Mouse (Mus musculus) MEL (cell line): ENCODE measurements around the gene Dzip1. TPM values are rescaled to one million over a fixed set of nuclear protein-coding genes. Genes with fewer than 3 reads are reported as not detected.

Experiments used
- DNase-seq: peaks from one replicate; pipeline ENCODE4 v3.0.0; 2011; ENCODE audit warnings: low read depth, low spot score
- H3K27ac ChIP-seq: 2 replicates; pipeline ENCODE4 v1.5.1; 2012; ENCODE audit warnings: low read depth, mild to moderate bottlenecking, control low read depth, low read length, moderate library complexity; ENCODE audit not compliant: control insufficient read depth
- H3K27me3 ChIP-seq, 2 experiments: fragments of 150-350 bp in 1 of 2; sonication (generic) in 1 of 2; 2 replicates each; pipeline ENCODE4 v1.6.1; 2012; ENCODE audit warnings: low read length in 2 of 2, mild to moderate bottlenecking in 2 of 2, improper control_type of control experiment in 1 of 2, moderate library complexity in 1 of 2; ENCODE audit not compliant: insufficient read depth in 2 of 2, control insufficient read depth in 1 of 2
- H3K36me3 ChIP-seq, 2 experiments: 2 replicates each; pipeline ENCODE4 v1.6.1; 2012 to 2014; ENCODE audit warnings: low read length in 2 of 2, improper control_type of control experiment in 1 of 2, inconsistent platforms in 1 of 2, mild to moderate bottlenecking in 1 of 2; ENCODE audit not compliant: insufficient read depth in 2 of 2, control insufficient read depth in 1 of 2
- H3K4me1 ChIP-seq, 2 experiments: fragments of 150-350 bp in 1 of 2; sonication (generic) in 1 of 2; 2 replicates each; pipeline ENCODE4 v1.6.1; 2012; ENCODE audit warnings: low read length in 2 of 2, improper control_type of control experiment in 1 of 2, mild to moderate bottlenecking in 1 of 2; ENCODE audit not compliant: insufficient read depth in 2 of 2, control insufficient read depth in 1 of 2
- H3K4me3 ChIP-seq, 2 experiments: fragments of 150-350 bp in 1 of 2; sonication (generic) in 1 of 2; 2 replicates each; pipeline ENCODE4 v1.5.1; 2012; ENCODE audit warnings: low read depth in 2 of 2, low read length in 2 of 2, mild to moderate bottlenecking in 2 of 2, moderate library complexity in 2 of 2, control low read depth in 1 of 2, improper control_type of control experiment in 1 of 2; ENCODE audit not compliant: control insufficient read depth in 1 of 2, insufficient read depth in 1 of 2
- H3K79me2 ChIP-seq: 2 replicates; pipeline ENCODE4 v1.6.1; 2012; ENCODE audit warnings: mild to moderate bottlenecking, low read length, moderate library complexity; ENCODE audit not compliant: control insufficient read depth, poor library complexity, insufficient read depth
- H3K9ac ChIP-seq: 2 replicates; pipeline ENCODE4 v1.6.1; 2012; ENCODE audit warnings: low read depth, mild to moderate bottlenecking, control low read depth, low read length, moderate library complexity; ENCODE audit not compliant: control insufficient read depth, poor library complexity, severe bottlenecking
- H3K9me3 ChIP-seq: fragments of 150-350 bp; sonication (generic); replicated peaks from 2 replicates; pipeline ENCODE4 v1.6.1; 2012; ENCODE audit warnings: mild to moderate bottlenecking, low read length, improper control_type of control experiment, moderate library complexity; ENCODE audit not compliant: insufficient read depth
- BHLHE40 ChIP-seq: IDR thresholded peaks from 2 replicates; pipeline ENCODE4 v1.6.1; 2012; ENCODE audit warnings: low read depth, mild to moderate bottlenecking, inconsistent platforms, low read length, improper control_type of control experiment, borderline replicate concordance
- CHD1 ChIP-seq: IDR thresholded peaks from 2 replicates; pipeline ENCODE4 v1.6.1; 2012; ENCODE audit warnings: low read depth, mild to moderate bottlenecking, inconsistent platforms, low read length, improper control_type of control experiment
- CTCF ChIP-seq, 3 experiments: IDR thresholded peaks in 2 of 3; conservative IDR thresholded peaks in 1 of 3; 2 replicates each; pipeline ENCODE4 v1.5.1; 2011 to 2012; ENCODE audit warnings: low read length in 3 of 3, low read depth in 2 of 3, mild to moderate bottlenecking in 2 of 3, improper control_type of control experiment in 1 of 3, inconsistent platforms in 1 of 3, mixed read lengths in 1 of 3, moderate library complexity in 1 of 3; ENCODE audit not compliant: control insufficient read depth in 1 of 3, insufficient read depth in 1 of 3, poor library complexity in 1 of 3, severe bottlenecking in 1 of 3
- ELF1 ChIP-seq: IDR thresholded peaks from 2 replicates; pipeline ENCODE4 v1.6.1; 2014; ENCODE audit warnings: low read depth, mild to moderate bottlenecking, inconsistent platforms, low read length, improper control_type of control experiment, moderate library complexity
- EP300 ChIP-seq, 2 experiments: IDR thresholded peaks; 2 replicates each; pipeline ENCODE4 v1.6.1; 2011; ENCODE audit warnings: improper control_type of control experiment in 2 of 2, low read length in 2 of 2, low read depth in 1 of 2, mild to moderate bottlenecking in 1 of 2
- KAT2A ChIP-seq: conservative IDR thresholded peaks from 2 replicates; pipeline ENCODE4 v1.6.1; 2012; ENCODE audit warnings: low read depth, low read length, improper control_type of control experiment, inconsistent platforms
- MAFK ChIP-seq: IDR thresholded peaks from 2 replicates; pipeline ENCODE4 v1.6.1; 2011; ENCODE audit warnings: low read depth, mild to moderate bottlenecking, low read length, improper control_type of control experiment, borderline replicate concordance
- MAZ ChIP-seq: IDR thresholded peaks from 2 replicates; pipeline ENCODE4 v1.6.1; 2012; ENCODE audit warnings: low read depth, mild to moderate bottlenecking, inconsistent platforms, low read length, improper control_type of control experiment
- MYC ChIP-seq: IDR thresholded peaks from 2 replicates; pipeline ENCODE4 v1.6.1; 2011; ENCODE audit warnings: low read depth, mild to moderate bottlenecking, low read length, improper control_type of control experiment, moderate library complexity
- POLR2AphosphoS2 ChIP-seq: IDR thresholded peaks from 2 replicates; pipeline ENCODE4 v1.6.1; 2011; ENCODE audit warnings: low read length, improper control_type of control experiment
- SIN3A ChIP-seq: IDR thresholded peaks from 2 replicates; pipeline ENCODE4 v1.6.1; 2012; ENCODE audit warnings: low read length, improper control_type of control experiment, inconsistent platforms
- SMC3 ChIP-seq: IDR thresholded peaks from 2 replicates; pipeline ENCODE4 v1.6.1; 2011; ENCODE audit warnings: low read depth, low read length, improper control_type of control experiment
- USF1 ChIP-seq: IDR thresholded peaks from 2 replicates; pipeline ENCODE4 v1.6.1; 2014; ENCODE audit warnings: low read depth, mild to moderate bottlenecking, inconsistent platforms, low read length, improper control_type of control experiment, moderate library complexity
- USF2 ChIP-seq, 2 experiments: IDR thresholded peaks; 2 replicates each; pipeline ENCODE4 v1.6.1; 2011 to 2012; ENCODE audit warnings: improper control_type of control experiment in 2 of 2, low read length in 2 of 2, borderline replicate concordance in 1 of 2, inconsistent platforms in 1 of 2, low read depth in 1 of 2, mild to moderate bottlenecking in 1 of 2; ENCODE audit not compliant: insufficient read depth in 1 of 2
- ZC3H11A ChIP-seq: IDR thresholded peaks from 2 replicates; pipeline ENCODE4 v1.6.1; 2012; ENCODE audit warnings: low read depth, mild to moderate bottlenecking, inconsistent platforms, low read length, improper control_type of control experiment
- ZMIZ1 ChIP-seq: IDR thresholded peaks from 2 replicates; pipeline ENCODE4 v1.6.1; 2012; ENCODE audit warnings: low read depth, mild to moderate bottlenecking, inconsistent platforms, low read length, improper control_type of control experiment, moderate library complexity
- polyA plus RNA-seq, 2 experiments: library from polyadenylated mRNA; stranded (reverse) in 1 of 2; unstranded in 1 of 2; fragments of >175 nt in 1 of 2; fragments of >200 nt in 1 of 2; gene quantifications; 2 replicates each; pipeline versions ENCODE4 v1.2.1 to v1.2.4; 2012; ENCODE audit warnings: low replicate concordance in 2 of 2, low read depth in 1 of 2; ENCODE audit not compliant: insufficient read length in 2 of 2, insufficient read depth in 1 of 2, missing spikeins in 1 of 2
- total RNA-seq: library from RNA; depleted of rRNA; stranded (reverse); fragments of 300-350 nt; gene quantifications from 2 replicates; pipeline ENCODE4 v1.2.3, GENCODE M21; 2012

Gene Dzip1
- total and polyA plus RNA-seq, 3 experiments, result 0.35 to 1.8 TPM; not detected in 1

DNA sequence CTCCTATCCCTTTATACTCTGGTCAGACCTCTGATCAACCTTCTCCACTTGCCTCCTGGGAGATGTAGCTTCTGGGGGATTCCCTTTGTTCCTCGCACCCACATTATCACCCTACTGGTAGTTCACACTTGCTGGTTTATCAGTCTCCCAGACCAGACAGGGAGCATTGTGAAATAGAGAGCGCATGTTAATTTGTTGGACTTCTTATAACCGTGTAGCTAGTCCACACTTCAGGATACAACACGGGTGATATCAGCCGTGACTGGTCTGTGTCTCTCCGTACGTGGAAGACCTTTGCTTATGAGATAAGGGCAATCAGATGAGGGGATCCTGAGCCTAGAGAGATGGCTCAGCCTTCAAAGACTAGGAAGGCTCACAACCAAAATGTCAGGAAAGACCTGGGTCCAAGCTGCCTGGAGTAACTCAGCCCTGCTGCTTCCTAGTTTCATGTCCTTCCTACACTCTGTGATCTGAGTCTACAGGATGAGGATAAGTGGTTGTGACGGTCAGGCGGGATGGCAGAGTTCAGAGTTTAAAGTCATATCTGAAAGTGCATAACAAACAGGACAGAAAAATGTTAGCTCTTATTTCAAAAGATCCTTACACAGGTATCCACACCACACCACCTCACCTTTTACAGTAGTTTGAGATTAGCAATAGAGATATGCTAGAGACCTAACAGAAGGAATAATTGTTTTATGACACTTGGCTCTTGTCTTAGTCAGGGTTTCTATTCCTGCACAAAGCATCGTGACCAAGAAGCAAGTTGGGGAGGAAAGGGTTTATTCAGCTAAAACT is 59.0 kb downstream of the Dzip1 start:
- Histone ChIP-seq H3K9ac (no peak overlapping the region), H3K9me3 (no peaks in the 10 kb centered on the region), H3K36me3 (peaks cover 0 to 8% of the 10 kb centered on the region in 2 experiments; a peak in 2 of 4 replicates), H3K4me1 (peaks cover 2 to 14% of the 10 kb centered on the region in 2 experiments; a peak in 3 of 4 replicates), H3K27me3 (no peaks in the 10 kb centered on the region), H3K27ac (no peak overlapping the region), H3K4me3 (no peak overlapping the region), H3K79me2 (no peaks in the 10 kb centered on the region)
- no peak for TF ChIP-seq USF2 (IDR thresholded peaks at IDR 0.05; ENCODE audit: borderline replicate concordance in 1 of 2, insufficient read depth in 1 of 2, low read depth in 1 of 2, low read length in 2 of 2)
- TF ChIP-seq MAZ, result no peak
- no peak for TF ChIP-seq SIN3A
- no peak for TF ChIP-seq CTCF (IDR thresholded peaks at IDR 0.05 in 2 of 3, conservative IDR thresholded peaks at IDR 0.05 in 1 of 3; ENCODE audit: control insufficient read depth in 1 of 3, insufficient read depth in 1 of 3, low read depth in 2 of 3, low read length in 3 of 3, poor library complexity in 1 of 3, severe bottlenecking in 1 of 3)
- TF ChIP-seq USF1, result no peak
- TF ChIP-seq ELF1, result no peak
- no peak for TF ChIP-seq ZC3H11A
- DNase-seq, result no peak

DNA sequence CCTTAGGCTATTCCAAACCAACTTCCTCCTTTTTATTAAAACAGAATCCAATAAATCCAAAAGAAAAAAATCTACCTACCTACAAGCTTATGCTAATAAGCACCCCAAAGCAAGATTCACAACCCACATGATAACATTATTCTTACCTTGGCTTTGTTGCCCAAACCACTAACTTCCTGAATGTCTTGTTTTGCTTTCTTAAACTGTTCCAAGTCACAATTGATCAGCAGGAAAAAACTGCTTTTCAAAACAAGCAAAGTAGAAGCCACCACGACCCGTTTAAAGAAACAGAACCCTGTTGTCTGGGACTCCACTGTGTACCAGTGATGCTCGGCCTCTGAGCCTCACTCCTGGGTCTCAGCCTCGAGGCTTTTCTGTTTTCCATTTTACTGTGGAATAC is 60.4 kb downstream of the Dzip1 start:
- no peak for TF ChIP-seq MYC
- no peak for TF ChIP-seq EP300 (IDR thresholded peaks at IDR 0.05; ENCODE audit: low read depth in 1 of 2, low read length in 2 of 2)
- no peak for TF ChIP-seq MAFK
- no peak for TF ChIP-seq BHLHE40
- no peak for TF ChIP-seq SIN3A
- TF ChIP-seq USF2 (IDR thresholded peaks at IDR 0.05; ENCODE audit: borderline replicate concordance in 1 of 2, insufficient read depth in 1 of 2, low read depth in 1 of 2, low read length in 2 of 2), result no peak
- no peak for TF ChIP-seq KAT2A
- TF ChIP-seq POLR2AphosphoS2, result no peak
- TF ChIP-seq SMC3, result no peak
- no peak for TF ChIP-seq ZMIZ1
- TF ChIP-seq CHD1, result no peak
- no peaks in the 10 kb centered on the region for H3K79me2 ChIP-seq
- H3K27ac ChIP-seq, result no peak overlapping the region
- DNase-seq, result no peak
- peaks cover 0 to 4% of the 10 kb centered on the region in 2 experiments; a peak in 2 of 4 replicates for H3K36me3 ChIP-seq
- no peaks in the 10 kb centered on the region for H3K27me3 ChIP-seq
- H3K4me3 ChIP-seq, result no peak overlapping the region
- H3K9ac ChIP-seq, result no peak overlapping the region
- no peaks in the 10 kb centered on the region for H3K9me3 ChIP-seq
- peaks cover under 1 to 12% of the 10 kb centered on the region in 2 experiments; a peak in 3 of 4 replicates for H3K4me1 ChIP-seq
